Mouse (Mus musculus) central nervous system, embryonic 14 days (tissue): ENCODE data around the gene Fbp2. TPM values are rescaled to one million over a fixed set of nuclear protein-coding genes. Genes with fewer than 3 reads are reported as not detected.

ENCODE experiments used
- polyA plus RNA-seq: library from polyadenylated mRNA; depleted of rRNA; stranded (reverse); fragments of >200 nt; gene quantifications from 2 replicates; pipeline ENCODE4 v1.2.3, GENCODE M21; 2012; rRNA removed

The Fbp2 gene
- 0.29 and 0.36 TPM in 2 replicates for polyA plus RNA-seq

GRCm38 (mm10) chr13:62857941-62858915 lies at the start of gene Fbp2:
TSS of gene Fbp2 (minus strand) at chr13:62858422.

DNA sequence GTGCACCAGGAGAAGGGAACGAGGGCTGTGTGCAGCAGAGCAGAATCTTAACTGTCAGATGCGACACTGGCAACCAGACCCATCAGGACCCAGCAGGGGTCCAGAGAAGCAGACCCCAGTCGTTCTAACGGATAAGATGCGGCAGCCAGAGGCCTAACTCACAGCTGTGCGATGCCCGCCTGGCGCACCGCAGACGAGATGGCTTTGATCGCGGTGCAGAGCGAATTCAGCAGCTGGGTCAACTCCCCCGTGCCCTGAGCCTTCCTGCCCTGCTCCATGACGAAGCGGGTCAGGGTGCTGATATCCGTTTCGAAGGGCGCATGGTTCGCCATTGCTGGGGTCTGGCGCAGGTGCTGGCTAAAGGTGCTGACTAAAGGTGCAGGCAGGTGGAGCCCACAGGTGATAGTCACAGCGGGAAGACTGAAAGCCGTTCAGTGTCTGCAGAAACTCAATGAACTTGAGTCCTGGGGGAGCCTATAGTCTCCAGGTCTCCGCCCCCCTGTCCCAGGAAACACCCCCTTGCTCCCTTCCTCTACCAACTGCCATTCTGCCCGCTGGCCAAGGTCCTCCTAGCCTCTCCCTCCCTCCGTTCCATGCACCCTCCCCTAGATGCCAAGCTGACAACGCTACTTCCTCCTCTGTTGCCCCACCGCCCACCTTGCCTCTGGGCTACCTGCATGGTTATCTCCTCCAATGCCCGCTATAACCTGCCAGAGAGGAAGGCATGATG lies 29.7 kb upstream of the Fbp2 start, which contains the start of gene Fbp1:
Gene Fbp1 (minus strand): TSS at position 571 of the 730 bp plus-strand sequence.

Other genes starting within 250 kb of the Fbp2 start
- 5.1 and 5.4 TPM in 2 replicates for gene 6720489N17Rik, start 234.2 kb downstream of the Fbp2 start, polyA plus RNA-seq
- 18.3 and 20.1 TPM in 2 replicates for gene Platr25, start 97.7 kb downstream of the Fbp2 start, polyA plus RNA-seq
- gene Gm5141, start 72.6 kb downstream of the Fbp2 start, polyA plus RNA-seq: 4.1 and 4.8 TPM in 2 replicates
- 0.11 and 0.49 TPM in 2 replicates for gene Fbp1, start 29.9 kb upstream of the Fbp2 start, polyA plus RNA-seq
- 31.6 and 61.6 TPM in 2 replicates for gene 2010111I01Rik, start 106.5 kb upstream of the Fbp2 start, polyA plus RNA-seq